Mouse (Mus musculus) gastrocnemius, postnatal 36 days (tissue): ENCODE results near the gene Pacs2. TPM values are rescaled to one million over a fixed set of nuclear protein-coding genes. Genes with fewer than 3 reads are reported as not detected.

Experiments used
- DNase-seq, 2 experiments: peaks; one replicate each; pipeline ENCODE4 v3.0.0; 2022
- intact Hi-C: fragments of 180-260 bp; cut with DNase I; formaldehyde crosslinking; loops from one replicate; pipeline ENCODE4 v1.15.1; 2025
- long read RNA-seq, 2 experiments: library from polyadenylated mRNA; stranded (forward); transcript quantifications; one replicate each; pipeline ENCODE4 v2.0.0; 2021
- total RNA-seq, 2 experiments: library from RNA; stranded (reverse); gene quantifications; 2 replicates each; pipeline ENCODE4 v1.2.3; 2021

Pacs2 gene
- 10 to 100 TPM; 34.9 to 36.6 TPM for total RNA-seq
- long read RNA-seq, experiment 1, full-length matches to known transcripts = 6 of 22 reads
- long read RNA-seq, experiment 1, partial matches to known transcripts = 7 of 22 reads
- long read RNA-seq, experiment 1, other reads (novel, unspliced or antisense) = 9 of 22 reads
- long read RNA-seq, experiment 2, full-length matches to known transcripts = 7 of 29 reads
- long read RNA-seq, experiment 2, partial matches to known transcripts = 6 of 29 reads
- long read RNA-seq, experiment 2, other reads (novel, unspliced or antisense) = 16 of 29 reads

GRCm38 (mm10) chr12:113013604-113014558 lies at the start of gene Pacs2:
Gene Pacs2, plus strand, starts transcription at chr12:113014508.
- intact Hi-C loops = no loop called here
- DNase-seq = peak; percentile 90 to 95

- DNase-seq = no peak
Observed at GRCm38 (mm10) chr12:112965783-112966182, 48.5 kb upstream of the Pacs2 start.

DNA sequence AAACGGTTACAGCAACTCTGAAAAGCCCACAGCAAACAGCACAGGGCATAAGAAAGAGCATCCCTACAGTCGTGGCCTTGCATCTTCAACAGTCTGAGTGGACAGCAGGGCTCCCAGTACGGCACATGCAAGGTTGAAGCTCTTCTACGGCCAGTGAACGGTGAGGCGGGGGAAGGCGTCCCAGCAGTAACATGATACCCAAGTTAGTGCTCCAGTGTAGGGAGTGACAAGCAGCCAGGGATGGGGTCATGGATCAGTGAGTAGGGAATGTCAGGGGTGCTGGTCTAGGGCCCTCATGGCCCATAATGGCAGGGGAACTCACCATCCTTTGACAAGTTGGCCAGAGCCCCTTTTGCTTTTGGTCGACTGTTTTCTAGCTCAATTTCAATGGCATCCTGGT lies 45.4 kb upstream of the Pacs2 start:
- DNase-seq = no peak
- intact Hi-C loops = no loop called here

More at GRCm38 (mm10) chr12:112965783-112966182, 48.5 kb upstream of the Pacs2 start:
- intact Hi-C loops = no loop called here

DNA sequence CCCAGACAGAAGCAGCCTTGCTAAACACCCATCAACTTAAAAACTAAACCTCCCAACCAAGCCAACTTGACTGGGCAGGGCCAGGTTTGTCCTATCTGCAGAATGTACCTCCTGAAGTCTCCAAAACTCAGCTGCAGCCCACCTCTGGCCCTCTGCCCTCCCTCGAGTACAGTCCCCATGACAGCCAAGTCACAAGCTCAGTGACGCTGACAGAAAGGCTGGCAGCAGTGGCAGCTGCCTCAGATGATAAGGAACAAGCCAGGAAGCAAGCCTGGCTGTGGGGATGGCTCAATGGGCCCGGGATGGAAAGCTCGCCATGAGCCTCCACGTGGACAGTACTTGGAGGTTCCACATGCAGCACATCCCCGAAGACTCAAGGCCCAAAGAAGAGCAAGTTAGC lies 44.7 kb upstream of the Pacs2 start:
- intact Hi-C loops = no loop called here
- no peak for DNase-seq

GRCm38 (mm10) chr12:112974736-112975135 lies 39.6 kb upstream of the Pacs2 start:
- DNase-seq = no peak
- intact Hi-C loops = no loop called here

DNA sequence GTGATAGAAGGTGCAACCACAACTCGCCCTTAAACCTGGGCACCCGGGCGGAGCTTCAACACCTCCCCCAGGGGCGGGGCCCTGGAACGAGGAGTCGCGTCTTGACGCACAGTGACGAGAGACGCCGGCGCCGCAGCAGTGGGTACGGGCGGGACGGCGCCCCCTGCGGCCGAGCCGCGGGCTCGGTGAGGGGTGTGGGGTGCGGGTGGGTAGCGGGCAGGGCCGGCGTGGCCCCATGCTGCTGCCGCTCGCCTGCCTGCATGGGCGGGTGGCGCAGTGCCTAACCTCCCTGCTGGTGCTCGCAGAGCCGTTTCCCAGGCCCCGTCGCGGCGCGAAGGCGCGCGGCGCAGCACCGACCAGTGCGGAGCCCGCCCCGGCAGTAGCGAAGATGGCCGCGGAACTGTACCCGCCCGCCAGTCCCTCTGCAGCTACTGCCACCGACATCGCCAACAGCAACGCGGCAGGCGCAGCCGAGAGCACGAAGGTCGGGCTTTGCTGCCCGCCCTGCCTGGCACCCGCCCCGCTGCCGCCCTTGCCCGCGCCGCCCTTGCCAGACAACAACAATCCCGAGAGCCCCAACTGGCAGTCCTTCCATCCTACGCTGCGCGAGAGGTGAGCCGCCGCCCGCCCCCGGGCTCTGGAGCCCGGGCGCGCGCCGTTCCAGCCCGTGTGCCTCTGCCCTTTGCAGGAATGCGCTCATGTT lies 37.8 kb upstream of the Pacs2 start, which contains the start of gene Btbd6:
TSS of gene Btbd6 (plus strand) at position 112 of the 703 bp plus-strand sequence.
- DNase-seq = peak; percentile 78 to 79

DNA sequence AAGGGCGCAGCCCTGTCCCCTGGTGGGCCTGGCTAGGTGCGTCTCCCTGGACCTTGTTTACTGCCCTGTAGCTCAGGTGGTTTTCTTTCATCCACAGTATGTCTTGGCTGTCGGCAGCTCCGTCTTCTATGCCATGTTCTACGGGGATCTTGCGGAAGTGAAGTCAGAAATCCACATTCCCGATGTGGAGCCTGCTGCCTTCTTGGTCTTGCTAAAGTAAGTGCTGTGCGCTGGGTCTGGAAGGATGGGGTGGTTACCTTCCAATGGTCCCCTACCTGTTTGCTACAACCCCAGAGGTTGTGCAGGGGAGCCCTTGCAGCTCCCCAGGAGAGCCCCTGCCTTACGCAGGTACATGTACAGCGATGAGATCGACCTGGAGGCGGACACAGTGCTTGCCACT lies 37.2 kb upstream of the Pacs2 start:
- DNase-seq = no peak
- intact Hi-C loops = no loop called here

More for the DNA sequence above, 37.8 kb upstream of the Pacs2 start, which contains the start of gene Btbd6:
- intact Hi-C loops = no loop called here

GRCm38 (mm10) chr12:112982031-112982430 lies 32.3 kb upstream of the Pacs2 start:
- DNase-seq = no peak
- intact Hi-C loops = no loop called here

DNA sequence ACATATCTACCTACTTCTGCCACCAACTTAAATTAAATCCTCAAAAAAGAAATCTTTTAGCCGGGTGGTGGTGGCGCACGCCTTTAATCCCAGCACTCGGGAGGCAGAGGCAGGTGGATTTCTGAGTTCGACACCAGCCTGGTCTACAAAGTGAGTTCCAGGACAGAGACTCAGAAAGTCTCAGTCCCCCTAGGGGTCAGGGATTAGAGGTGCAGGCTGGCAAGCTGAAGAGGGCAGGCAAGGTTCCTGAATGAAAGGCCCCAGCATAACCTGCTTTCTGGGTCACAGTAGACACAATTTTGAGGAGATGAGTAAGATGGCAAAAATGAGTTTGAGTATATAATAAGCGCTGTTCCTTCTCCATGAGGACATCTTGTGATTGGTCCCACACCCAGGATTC lies 29.0 kb upstream of the Pacs2 start:
- DNase-seq = no peak
- intact Hi-C loops = loop anchor here (5.0 kb wide), 1 partner anchor 108 kb away; no protein-coding TSS in a partner anchor

GRCm38 (mm10) chr12:112987877-112988276 lies 26.4 kb upstream of the Pacs2 start:
- DNase-seq = peak in 1 of 2 experiments; percentile 33
- intact Hi-C loops = loop anchor here (5.0 kb wide), 1 partner anchor 111 kb away; no protein-coding TSS in a partner anchor

GRCm38 (mm10) chr12:112990706-112991405 lies 23.5 kb upstream of the Pacs2 start:
- intact Hi-C loops = no loop called here

DNA sequence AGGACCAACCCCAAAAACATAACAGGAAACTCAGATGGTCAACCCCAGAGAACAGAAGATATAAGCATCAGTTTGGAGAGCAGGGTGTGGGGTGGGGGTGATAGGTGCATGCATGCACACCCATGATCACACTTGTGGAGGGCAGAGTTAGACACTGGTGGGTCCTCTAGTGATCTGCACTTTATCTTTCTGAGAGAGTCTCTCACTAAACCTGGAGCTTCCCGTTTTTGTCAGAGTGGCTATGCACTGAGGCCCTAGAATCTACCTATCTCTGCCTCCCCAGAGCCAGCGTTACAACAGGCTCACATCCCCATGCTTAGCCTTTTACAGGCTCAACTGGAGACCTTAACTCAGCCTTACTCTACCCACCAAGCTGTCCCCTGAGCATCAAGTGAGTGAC lies 22.9 kb upstream of the Pacs2 start:
- intact Hi-C loops = no loop called here
- DNase-seq = no peak

More at GRCm38 (mm10) chr12:112990706-112991405, 23.5 kb upstream of the Pacs2 start:
- DNase-seq = no peak

DNA sequence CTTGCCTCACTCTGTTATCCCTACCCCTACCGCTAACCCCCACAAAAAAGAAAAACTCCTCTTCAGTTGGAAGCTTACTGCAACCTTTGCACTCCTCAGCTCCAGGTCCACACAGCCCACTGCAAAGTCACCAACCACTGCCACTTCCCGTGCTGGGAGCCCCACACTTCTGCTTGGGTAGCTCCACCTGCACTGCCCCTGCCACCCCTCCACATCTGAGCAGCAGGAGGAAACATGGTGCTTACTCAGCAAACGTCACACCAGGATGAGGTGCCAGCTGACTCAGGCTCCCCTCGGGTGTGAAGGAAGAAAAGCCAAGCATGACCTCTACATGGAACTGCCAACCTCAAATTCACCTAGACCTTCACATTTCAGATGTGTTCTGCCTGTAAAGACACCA lies 20.2 kb upstream of the Pacs2 start:
- intact Hi-C loops = no loop called here
- no peak for DNase-seq

- DNase-seq = peak; percentile 19 to 35
- intact Hi-C loops = loop anchor here (5.0 to 10.0 kb wide), 2 partner anchors 75 to 153 kb away; partner anchors contain the start of gene Tex22
Observed at GRCm38 (mm10) chr12:112999569-113000293, 14.6 kb upstream of the Pacs2 start.

GRCm38 (mm10) chr12:113000294-113001132 lies 13.8 kb upstream of the Pacs2 start, which contains the start of gene Brf1:
Gene Brf1, minus strand, starts transcription at chr12:113000704.
- peak; percentile 93 to 98 for DNase-seq
- intact Hi-C loops = loop anchor here (5.0 to 10.0 kb wide), 2 partner anchors 74 to 152 kb away; partner anchors contain the start of gene Tex22

- no peak for DNase-seq
- intact Hi-C loops = loop anchor here (5.0 to 10.0 kb wide), 2 partner anchors 74 to 151 kb away; partner anchors contain the start of gene Tex22
Observed at GRCm38 (mm10) chr12:113001133-113001474, 13.2 kb upstream of the Pacs2 start.

GRCm38 (mm10) chr12:113002667-113003066 lies 11.6 kb upstream of the Pacs2 start:
- intact Hi-C loops = loop anchor here (5.0 to 10.0 kb wide), 2 partner anchors 72 to 150 kb away; partner anchors contain the start of gene Tex22
- DNase-seq = no peak

- no peak for DNase-seq
- intact Hi-C loops = loop anchor here (5.0 to 10.0 kb wide), 2 partner anchors 71 to 148 kb away; partner anchors contain the start of gene Tex22
Observed at GRCm38 (mm10) chr12:113004011-113004410, 10.3 kb upstream of the Pacs2 start.
